Mouse (Mus musculus): ENCODE data around the gene Gm10638.

DNA sequence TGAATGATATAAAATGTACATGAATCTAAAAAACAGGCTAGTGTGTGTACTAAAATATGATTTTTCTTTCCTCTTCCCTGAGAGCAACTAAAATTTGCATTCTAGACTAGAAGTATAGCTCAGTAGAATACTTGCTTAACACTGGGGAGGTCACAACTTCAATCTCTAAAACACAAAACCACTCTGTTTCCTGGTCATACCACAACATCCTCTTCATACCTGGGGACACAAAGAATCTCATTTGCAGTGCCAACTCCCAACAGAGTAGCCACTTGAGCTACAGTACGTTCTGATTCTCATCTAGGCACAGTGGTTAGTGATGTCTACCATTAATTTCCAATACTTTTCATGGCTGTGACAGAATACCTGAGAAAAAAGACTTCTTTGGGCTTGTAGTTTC, 26.1 kb upstream of the Gm10638 start:
- TF ChIP-seq CEBPB (IDR thresholded peaks at IDR 0.05; ENCODE audit: low read depth) = no peak
- TF ChIP-seq MAX (IDR thresholded peaks at IDR 0.05) = no peak
- no peak for TF ChIP-seq USF1 (IDR thresholded peaks at IDR 0.05; ENCODE audit: low read depth)
